Mouse (Mus musculus): Measurements from ENCODE around the gene Cfi.

Gene Cfi

GRCm38 (mm10) chr3:129878405-129879021 is 42.8 kb downstream of the Cfi start, which contains the start of gene Pla2g12a:
TSS of gene Pla2g12a (plus strand) at chr3:129878606.
- DNase-seq (ENCODE audit: low spot score): peak; percentile 80

- DNase-seq (ENCODE audit: low spot score): no peak
Observed at GRCm38 (mm10) chr3:129879131-129879757, 43.6 kb downstream of the Cfi start.

GRCm38 (mm10) chr3:129879913-129880312 is 44.2 kb downstream of the Cfi start:
- DNase-seq (ENCODE audit: low spot score): no peak

- DNase-seq (ENCODE audit: low spot score): peak; percentile 35
Observed at GRCm38 (mm10) chr3:129880925-129881593, 45.4 kb downstream of the Cfi start.

DNA sequence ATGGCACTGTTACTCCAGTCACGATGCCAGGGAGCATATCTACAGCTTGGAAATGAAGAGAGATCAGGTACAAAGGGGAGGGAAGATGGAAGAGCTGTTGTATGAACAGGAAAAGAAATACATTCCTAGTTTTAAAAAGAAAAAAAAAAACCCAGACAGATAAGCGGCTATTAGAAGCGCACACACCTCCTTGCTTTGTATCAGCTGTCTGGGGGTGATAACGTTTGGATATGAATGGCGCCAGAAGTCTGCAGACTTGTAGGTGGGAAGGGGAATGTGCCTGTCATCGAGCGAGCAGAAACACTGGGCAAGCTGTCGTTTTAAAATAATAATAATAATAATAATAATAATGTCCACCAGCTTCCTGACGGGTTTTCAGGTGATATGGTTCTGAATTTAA is 49.9 kb downstream of the Cfi start:
- no peak for DNase-seq (ENCODE audit: low spot score)

DNA sequence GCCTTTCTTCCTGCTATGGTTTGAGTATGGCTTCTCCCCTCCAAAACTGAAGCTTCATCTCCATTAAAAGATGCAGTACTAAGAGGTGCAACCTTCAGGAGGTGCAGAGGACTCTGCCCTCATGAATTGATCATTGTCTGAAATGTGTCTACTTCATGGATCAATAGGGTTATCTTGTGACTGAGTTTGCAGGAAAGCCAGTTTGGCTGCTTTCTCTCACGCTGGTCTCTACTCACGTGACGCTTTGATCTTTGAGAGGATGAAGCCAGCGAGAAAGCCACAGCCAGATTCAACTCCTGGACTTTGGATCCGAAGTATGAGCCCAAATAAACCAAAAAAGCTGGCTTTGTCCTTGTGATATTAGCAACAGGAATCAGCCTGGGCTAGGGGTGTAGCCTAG is 50.7 kb downstream of the Cfi start:
- DNase-seq (ENCODE audit: low spot score): no peak

- no peak for DNase-seq (ENCODE audit: low spot score)
Observed at GRCm38 (mm10) chr3:129887779-129888517, 52.3 kb downstream of the Cfi start.

- DNase-seq (ENCODE audit: low spot score): no peak
Observed at GRCm38 (mm10) chr3:129892003-129892402, 56.3 kb downstream of the Cfi start.

DNA sequence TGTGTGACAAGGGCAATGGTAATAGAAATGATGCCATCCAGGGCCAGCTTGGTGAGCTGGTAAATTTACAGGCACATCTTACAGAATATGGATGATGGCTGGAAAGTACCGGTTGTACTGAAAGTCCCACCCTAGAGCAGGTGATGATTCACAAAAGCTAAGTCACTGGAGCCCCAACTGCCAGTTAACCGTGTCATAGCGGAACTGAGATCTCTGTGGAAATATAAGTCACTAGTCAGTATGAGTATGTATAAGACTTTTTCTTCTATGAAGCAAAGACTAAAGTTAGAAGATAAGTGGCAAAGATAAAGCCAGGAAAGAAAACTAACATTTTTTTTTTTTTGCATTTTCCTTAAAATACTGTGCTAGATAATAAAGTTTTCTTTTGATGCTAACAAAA is 57.5 kb downstream of the Cfi start:
- DNase-seq (ENCODE audit: low spot score): no peak

- DNase-seq (ENCODE audit: low spot score): no peak
Observed at GRCm38 (mm10) chr3:129896591-129896990, 60.9 kb downstream of the Cfi start.

DNA sequence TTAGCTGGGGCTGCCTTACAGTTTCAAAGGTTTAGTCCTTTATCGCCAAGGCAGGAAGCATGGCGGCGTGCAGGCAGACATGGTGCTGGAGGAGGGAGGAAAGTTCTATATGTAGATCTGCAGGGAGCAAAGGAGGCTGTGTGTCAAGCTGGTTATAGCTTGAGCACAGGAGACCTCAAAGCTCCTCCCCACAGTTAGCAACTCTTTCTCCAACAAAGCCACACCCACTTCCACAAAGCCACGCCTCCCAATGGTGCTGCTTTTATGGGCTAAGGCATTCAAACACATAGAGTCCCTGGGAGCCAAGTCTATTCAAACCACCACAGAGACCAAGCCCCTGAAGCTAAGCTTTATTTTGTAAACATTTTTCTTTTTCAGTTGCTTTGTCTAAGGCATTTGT is 63.2 kb downstream of the Cfi start:
- no peak for DNase-seq (ENCODE audit: low spot score)

- DNase-seq (ENCODE audit: low spot score): peak; percentile 73
Observed at GRCm38 (mm10) chr3:129901271-129901809, 65.7 kb downstream of the Cfi start, which contains the start of gene Casp6. TSS of gene Casp6 (plus strand) at chr3:129901425.

- DNase-seq (ENCODE audit: low spot score): no peak
Observed at GRCm38 (mm10) chr3:129903369-129903768, 67.7 kb downstream of the Cfi start.

GRCm38 (mm10) chr3:129903866-129904265 is 68.2 kb downstream of the Cfi start:
- no peak for DNase-seq (ENCODE audit: low spot score)

DNA sequence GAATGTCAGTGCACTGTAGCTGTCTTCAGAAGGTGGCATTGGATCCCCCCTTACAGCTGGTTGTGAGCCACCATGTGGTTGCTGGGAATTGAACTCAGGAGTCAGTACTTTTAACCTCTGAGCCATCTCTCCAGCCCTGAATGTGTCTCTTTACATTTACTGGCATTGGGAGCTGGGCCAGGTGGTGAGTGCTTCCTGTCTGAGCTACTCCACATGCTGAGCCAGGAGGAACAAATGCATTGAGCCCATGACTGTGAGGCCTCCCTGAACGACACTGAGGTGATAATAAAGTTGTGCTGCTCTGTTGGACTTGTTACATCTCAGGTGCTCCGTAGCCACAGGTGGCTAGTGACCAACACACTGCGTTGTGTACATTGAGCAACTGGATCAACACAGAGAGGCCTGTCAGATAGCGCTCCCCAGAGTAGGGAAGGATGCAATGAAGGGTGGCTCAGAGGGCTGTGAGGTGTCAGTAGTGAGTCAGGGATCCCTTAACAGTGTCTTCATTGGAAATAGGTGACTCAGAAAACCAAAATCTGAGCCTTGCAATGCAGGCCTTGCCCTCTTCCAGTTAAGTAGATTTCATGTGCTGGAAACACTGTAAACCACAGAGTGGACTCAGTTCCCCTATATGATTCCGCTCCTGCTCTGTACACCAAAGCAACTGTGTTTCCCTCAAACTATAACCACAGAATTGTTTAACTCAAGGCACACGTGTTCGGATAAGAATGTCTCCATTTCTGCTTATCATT is 68.9 kb downstream of the Cfi start:
- no peak for DNase-seq (ENCODE audit: low spot score)

DNA sequence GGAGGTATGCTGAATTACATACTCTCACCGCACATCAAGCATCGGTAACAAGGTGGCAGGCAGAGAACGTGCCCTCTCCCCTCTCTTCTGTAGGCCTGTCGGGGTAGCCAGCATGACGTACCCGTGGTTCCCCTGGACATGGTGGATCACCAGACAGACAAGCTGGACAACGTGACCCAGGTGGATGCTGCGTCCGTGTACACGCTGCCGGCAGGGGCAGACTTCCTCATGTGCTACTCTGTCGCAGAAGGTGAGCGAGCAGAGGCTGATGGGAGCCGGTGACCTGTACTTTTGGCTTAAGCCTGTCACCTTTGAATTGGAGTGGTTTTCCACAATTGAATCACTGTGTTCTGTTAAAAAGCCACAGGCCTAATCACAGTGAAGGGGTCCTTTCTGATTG is 76.3 kb downstream of the Cfi start:
- no peak for DNase-seq (ENCODE audit: low spot score)

- DNase-seq (ENCODE audit: low spot score): no peak
Observed at GRCm38 (mm10) chr3:129913241-129913640, 77.6 kb downstream of the Cfi start.

GRCm38 (mm10) chr3:129917424-129917823 is 81.7 kb downstream of the Cfi start:
- no peak for DNase-seq (ENCODE audit: low spot score)

- DNase-seq (ENCODE audit: low spot score): no peak
Observed at GRCm38 (mm10) chr3:129918434-129918833, 82.8 kb downstream of the Cfi start.

DNA sequence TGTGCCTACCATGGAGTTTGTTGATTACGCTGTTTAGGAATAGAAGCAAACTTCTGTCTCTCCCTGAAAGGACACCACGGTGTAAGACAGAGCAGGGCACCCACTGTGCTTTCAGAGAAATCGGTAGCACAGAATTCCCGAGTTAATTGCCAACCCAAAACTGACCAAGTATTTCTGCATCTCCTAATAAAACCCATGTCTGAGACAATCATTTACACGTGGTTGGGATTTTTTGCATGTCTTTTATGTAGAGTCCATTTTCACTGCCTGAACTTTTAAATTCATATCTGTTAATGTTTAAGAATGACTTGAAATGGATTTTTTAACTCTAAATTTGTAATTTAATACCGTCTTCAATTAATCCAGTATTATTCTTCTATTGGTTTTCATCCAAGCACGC is 87.9 kb downstream of the Cfi start:
- no peak for DNase-seq (ENCODE audit: low spot score)

Measured in spleen, adult 12 weeks (tissue).